Mouse (Mus musculus) C2C12 (cell line): Measurements from ENCODE around the gene Gng7. TPM values are rescaled to one million over a fixed set of nuclear protein-coding genes. Genes with fewer than 3 reads are reported as not detected.

ENCODE experiments used
- H3K27me3 ChIP-seq: one replicate; pipeline ENCODE4 v1.6.1; 2011; ENCODE audit not compliant: control insufficient read depth, insufficient read depth, insufficient read length
- H3K36me3 ChIP-seq: one replicate; pipeline ENCODE4 v1.6.1; 2011; ENCODE audit not compliant: control insufficient read depth, insufficient read depth
- H3K4me3 ChIP-seq: one replicate; pipeline ENCODE4 v1.5.1; 2011; ENCODE audit warnings: mild to moderate bottlenecking, control low read depth; ENCODE audit not compliant: poor library complexity, insufficient read depth, severe bottlenecking
- H3K79me2 ChIP-seq: one replicate; pipeline ENCODE4 v1.6.1; 2011; ENCODE audit not compliant: control insufficient read depth, insufficient read depth
- H3K79me3 ChIP-seq: one replicate; pipeline ENCODE4 v1.6.1; 2011; ENCODE audit warnings: low read depth, control low read depth
- H3ac ChIP-seq: one replicate; pipeline ENCODE3; 2011; ENCODE audit warnings: low read depth; ENCODE audit not compliant: control insufficient read depth, insufficient read length
- CEBPB ChIP-seq: IDR thresholded peaks from one replicate; pipeline ENCODE4 v1.6.1; 2011; ENCODE audit warnings: low read depth, mild to moderate bottlenecking, control low read depth, moderate library complexity
- CTCF ChIP-seq: IDR thresholded peaks from one replicate; pipeline ENCODE4 v1.5.1; 2011; ENCODE audit not compliant: control insufficient read depth, insufficient read depth, insufficient read length
- FOSL1 ChIP-seq: IDR thresholded peaks from one replicate; pipeline ENCODE4 v1.8.0; 2011; ENCODE audit warnings: mild to moderate bottlenecking, low read length; ENCODE audit not compliant: poor library complexity, insufficient read depth, severe bottlenecking
- MAX ChIP-seq: IDR thresholded peaks from one replicate; pipeline ENCODE4 v1.6.1; 2011; ENCODE audit warnings: mild to moderate bottlenecking, control low read depth
- MYOD1 ChIP-seq: IDR thresholded peaks from one replicate; pipeline ENCODE4 v1.6.1; 2011; ENCODE audit warnings: low read depth; ENCODE audit not compliant: control insufficient read depth, insufficient read length
- MYOG ChIP-seq: IDR thresholded peaks from one replicate; pipeline ENCODE4 v1.6.1; 2011; ENCODE audit not compliant: control insufficient read depth, insufficient read length; ENCODE audit errors: extremely low read depth
- USF1 ChIP-seq: IDR thresholded peaks from one replicate; pipeline ENCODE4 v1.6.1; 2011; ENCODE audit warnings: low read depth, mild to moderate bottlenecking, control low read depth, moderate library complexity
- polyA plus RNA-seq: library from polyadenylated mRNA; unstranded; fragments of >200 nt; fragmentation: generic; extraction: Trizol; gene quantifications from one replicate; pipeline ENCODE4 v1.2.1, GENCODE M21; 2012; ENCODE audit warnings: missing spikeins

Gene Gng7
- polyA plus RNA-seq, 1 experiment, result 0.25 TPM

GRCm38 (mm10) chr10:80946684-80947437 lies 67.9 kb downstream of the Gng7 start:
- no peaks in the 10 kb centered on the region for H3K79me2 ChIP-seq
- TF ChIP-seq FOSL1 (no peak), USF1 (no peak), CTCF (no peak), MAX (no peak), MYOD1 (no peak), MYOG (no peak), CEBPB (no peak)
- H3K36me3 ChIP-seq, result no peaks in the 10 kb centered on the region
- H3K4me3 ChIP-seq, result no peak overlapping the region
- no peak overlapping the region for H3ac ChIP-seq
- H3K27me3 ChIP-seq, result no peaks in the 10 kb centered on the region
- H3K79me3 ChIP-seq, result no peaks in the 10 kb centered on the region

GRCm38 (mm10) chr10:80944231-80944630 lies 70.5 kb downstream of the Gng7 start:
- Histone ChIP-seq H3K27me3 (no peaks in the 10 kb centered on the region), H3K79me2 (no peaks in the 10 kb centered on the region), H3K79me3 (no peaks in the 10 kb centered on the region), H3K36me3 (no peaks in the 10 kb centered on the region), H3K4me3 (no peak overlapping the region), H3ac (no peak overlapping the region)
- TF ChIP-seq CEBPB, result peak; percentile 10
- no peak for TF ChIP-seq FOSL1
- no peak for TF ChIP-seq MYOG

GRCm38 (mm10) chr10:80943701-80944100 lies 71.0 kb downstream of the Gng7 start:
- Histone ChIP-seq H3K79me2 (no peaks in the 10 kb centered on the region), H3K27me3 (no peaks in the 10 kb centered on the region)
- TF ChIP-seq USF1, result no peak
- TF ChIP-seq MYOD1, result no peak
- TF ChIP-seq CEBPB, result no peak
- TF ChIP-seq CTCF, result no peak
- no peak for TF ChIP-seq MAX
- no peak for TF ChIP-seq FOSL1
- no peak for TF ChIP-seq MYOG

GRCm38 (mm10) chr10:80942919-80943318 lies 71.8 kb downstream of the Gng7 start:
- TF ChIP-seq MAX (no peak), MYOG (no peak), FOSL1 (no peak), USF1 (no peak), MYOD1 (no peak), CTCF (no peak), CEBPB (no peak)
- Histone ChIP-seq H3K36me3 (no peaks in the 10 kb centered on the region), H3K79me2 (no peaks in the 10 kb centered on the region), H3K79me3 (no peaks in the 10 kb centered on the region), H3K4me3 (no peak overlapping the region), H3K27me3 (no peaks in the 10 kb centered on the region), H3ac (no peak overlapping the region)

More at GRCm38 (mm10) chr10:80943701-80944100, 71.0 kb downstream of the Gng7 start:
- no peak overlapping the region for H3ac ChIP-seq
- H3K4me3 ChIP-seq, result no peak overlapping the region
- H3K36me3 ChIP-seq, result no peaks in the 10 kb centered on the region
- H3K79me3 ChIP-seq, result no peaks in the 10 kb centered on the region

- H3K27me3 ChIP-seq, result no peaks in the 10 kb centered on the region
Observed at GRCm38 (mm10) chr10:80940988-80941347, 73.8 kb downstream of the Gng7 start.

GRCm38 (mm10) chr10:80940320-80940987 lies 74.3 kb downstream of the Gng7 start:
- Histone ChIP-seq H3K79me3 (no peaks in the 10 kb centered on the region), H3K4me3 (no peak overlapping the region), H3K27me3 (no peaks in the 10 kb centered on the region), H3ac (no peak overlapping the region), H3K79me2 (no peaks in the 10 kb centered on the region), H3K36me3 (no peaks in the 10 kb centered on the region)
- TF ChIP-seq MYOD1 (no peak), MAX (peak; percentile 22), FOSL1 (no peak), USF1 (no peak), MYOG (no peak), CEBPB (no peak)

More at GRCm38 (mm10) chr10:80940988-80941347, 73.8 kb downstream of the Gng7 start:
- Histone ChIP-seq H3ac (no peak overlapping the region), H3K79me2 (no peaks in the 10 kb centered on the region), H3K4me3 (no peak overlapping the region), H3K79me3 (no peaks in the 10 kb centered on the region), H3K36me3 (no peaks in the 10 kb centered on the region)
- TF ChIP-seq USF1, result no peak
- no peak for TF ChIP-seq CEBPB
